Mouse (Mus musculus) myocyte (in vitro differentiated cells): Measurements from ENCODE around the gene Mfap4.

Experiments used
- CEBPB ChIP-seq: IDR thresholded peaks from 2 replicates; pipeline ENCODE4 v1.6.1; 2011; ENCODE audit warnings: mild to moderate bottlenecking, moderate library complexity; ENCODE audit not compliant: poor library complexity, insufficient read depth, severe bottlenecking
- E2F4 ChIP-seq: IDR thresholded peaks from one replicate; pipeline ENCODE4 v1.6.1; 2011; ENCODE audit warnings: mild to moderate bottlenecking, control low read depth, moderate library complexity; ENCODE audit not compliant: insufficient read depth
- MAX ChIP-seq: IDR thresholded peaks from one replicate; pipeline ENCODE4 v1.6.1; 2011; ENCODE audit warnings: low read depth, mild to moderate bottlenecking, control low read depth
- MYOD1 ChIP-seq, 3 experiments: IDR thresholded peaks; one replicate each; pipeline ENCODE4 v1.6.1; 2011; ENCODE audit warnings: control low read depth in 2 of 3, low read depth in 2 of 3, mild to moderate bottlenecking in 2 of 3, moderate library complexity in 1 of 3; ENCODE audit not compliant: insufficient read length in 2 of 3, control insufficient read depth in 1 of 3
- MYOG ChIP-seq, 3 experiments: IDR thresholded peaks; one replicate each; pipeline ENCODE4 v1.6.1; 2011; ENCODE audit warnings: control low read depth in 2 of 3, low read depth in 2 of 3, mild to moderate bottlenecking in 2 of 3; ENCODE audit not compliant: insufficient read length in 2 of 3, control insufficient read depth in 1 of 3, insufficient read depth in 1 of 3
- POLR2A ChIP-seq: IDR thresholded peaks from one replicate; pipeline ENCODE4 v1.6.1; 2011; ENCODE audit warnings: low read depth, mild to moderate bottlenecking, control low read depth, moderate library complexity; ENCODE audit not compliant: insufficient read length
- POLR2AphosphoS2 ChIP-seq: IDR thresholded peaks from one replicate; pipeline ENCODE4 v1.6.1; 2011; ENCODE audit warnings: low read depth, control low read depth; ENCODE audit not compliant: insufficient read length
- SRF ChIP-seq: IDR thresholded peaks from one replicate; pipeline ENCODE4 v1.6.1; 2011; ENCODE audit warnings: low read depth; ENCODE audit not compliant: control insufficient read depth, insufficient read length
- TCF12 ChIP-seq: IDR thresholded peaks from one replicate; pipeline ENCODE4 v1.6.1; 2011; ENCODE audit warnings: mild to moderate bottlenecking, control low read depth; ENCODE audit not compliant: poor library complexity, insufficient read depth, severe bottlenecking
- USF1 ChIP-seq: IDR thresholded peaks from one replicate; pipeline ENCODE4 v1.6.1; 2011; ENCODE audit warnings: low read depth, mild to moderate bottlenecking, control low read depth, moderate library complexity

GRCm38 (mm10) chr11:61497490-61497889, 12.3 kb downstream of the Mfap4 start:
- no peak for TF ChIP-seq MYOD1 (IDR thresholded peaks at IDR 0.05; ENCODE audit: control insufficient read depth in 1 of 3, insufficient read length in 2 of 3, low read depth in 2 of 3)
- TF ChIP-seq CEBPB, result no peak
- no peak for TF ChIP-seq E2F4
- TF ChIP-seq POLR2A, result no peak
- no peak for TF ChIP-seq MAX
- TF ChIP-seq USF1, result no peak
- no peak for TF ChIP-seq TCF12
- TF ChIP-seq POLR2AphosphoS2, result no peak
- no peak for TF ChIP-seq MYOG (IDR thresholded peaks at IDR 0.05; ENCODE audit: control insufficient read depth in 1 of 3, insufficient read depth in 1 of 3, insufficient read length in 2 of 3, low read depth in 2 of 3)
- no peak for TF ChIP-seq SRF
